Mouse (Mus musculus): ENCODE results near the gene Pard6a. TPM values are rescaled to one million over a fixed set of nuclear protein-coding genes. Genes with fewer than 3 reads are reported as not detected.
A peak's percentile ranks its signal among the peaks of the same experiment; 100 is the strongest.

Pard6a gene
- polyA plus RNA-seq, 1 experiment = 30.7 TPM

GRCm38 (mm10) chr8:105706426-105706825 lies 5.5 kb downstream of the Pard6a start:
- no peak for TF ChIP-seq POLR2A (IDR thresholded peaks at IDR 0.05; ENCODE audit: control insufficient read depth, extremely low read depth, insufficient read depth, low read length, poor library complexity)
- no peak for TF ChIP-seq CTCF (IDR thresholded peaks at IDR 0.05; ENCODE audit: borderline replicate concordance, control insufficient read depth, extremely low read depth, insufficient read depth, low read length, poor library complexity)
- no peak for DNase-seq
- WGBS = 96% methylated on average over 12 of the region's 12 CpGs
- no peak overlapping the region for H3K27ac ChIP-seq (ENCODE audit: control insufficient read depth, insufficient read depth, low read length)
- no peak overlapping the region for H3K4me3 ChIP-seq (ENCODE audit: control insufficient read depth, insufficient read depth, low read length)
- no peaks in the 10 kb centered on the region for H3K27me3 ChIP-seq (ENCODE audit: control insufficient read depth, insufficient read depth, low read length)
- no peaks in the 10 kb centered on the region; the same call in 1 of the 2 replicates for H3K36me3 ChIP-seq (ENCODE audit: control insufficient read depth, insufficient read depth, low read length)
- peaks cover 16% of the 10 kb centered on the region for H3K4me1 ChIP-seq (replicated peaks; ENCODE audit: control insufficient read depth, insufficient read depth, low read length)

DNA sequence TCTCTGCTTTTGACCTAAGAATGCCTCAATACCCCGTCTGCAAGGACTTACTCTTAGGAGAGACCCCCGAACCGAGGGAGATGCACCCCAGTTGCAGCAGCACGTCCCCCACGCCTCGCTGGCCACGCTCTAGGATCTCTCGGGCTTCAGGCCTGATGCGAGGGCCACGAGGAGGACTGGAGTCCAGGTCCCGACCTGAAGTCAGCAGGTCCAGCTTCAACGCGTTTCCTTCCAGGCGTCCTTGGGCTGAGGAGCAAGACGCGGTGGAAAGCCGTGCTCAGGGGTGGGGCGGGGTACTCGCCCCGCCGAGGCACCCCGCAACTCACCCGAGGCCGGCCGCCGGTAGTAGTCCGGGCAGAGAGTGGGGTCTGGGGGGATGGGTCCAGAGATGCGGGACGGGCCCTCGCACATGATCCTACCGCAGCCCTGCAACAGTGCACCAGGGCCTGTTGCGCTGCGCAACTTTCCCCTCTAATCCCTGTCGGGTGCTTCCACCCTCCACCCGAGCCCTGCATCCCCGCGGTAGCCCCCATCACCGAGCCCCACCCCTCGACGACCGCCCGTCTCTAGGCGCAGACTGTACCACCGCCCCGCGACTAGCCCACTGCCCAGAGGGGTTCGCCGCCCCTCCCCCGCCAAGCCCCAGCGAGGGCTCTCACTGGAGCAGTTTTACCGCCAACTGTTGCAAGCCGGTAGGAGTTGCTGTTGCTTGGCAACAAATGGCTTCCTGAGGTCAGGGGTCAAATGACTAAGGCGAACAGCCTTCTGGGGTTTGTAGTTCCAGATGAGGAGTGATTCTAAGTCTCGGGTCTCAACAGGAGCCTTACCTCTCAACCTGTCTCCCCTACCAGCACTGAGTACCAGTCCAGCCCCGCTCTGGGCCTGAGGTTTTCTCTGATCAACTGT lies 6.8 kb downstream of the Pard6a start, which contains the start of the genes 4933405L10Rik and Enkd1:
Gene 4933405L10Rik (plus strand): TSS at position 158 of the 906 bp plus-strand sequence.
Gene Enkd1 (minus strand): TSS at position 713 of the 906 bp plus-strand sequence.
- 1% methylated on average over 55 of the region's 55 CpGs for WGBS
- Histone ChIP-seq H3K4me1 (replicated peaks; ENCODE audit: control insufficient read depth, insufficient read depth, low read length) (peaks cover 9% of the 10 kb centered on the region; the same call in 1 of the 2 replicates), H3K27me3 (ENCODE audit: control insufficient read depth, insufficient read depth, low read length) (no peaks in the 10 kb centered on the region), H3K36me3 (ENCODE audit: control insufficient read depth, insufficient read depth, low read length) (no peaks in the 10 kb centered on the region; the same call in 1 of the 2 replicates), H3K27ac (ENCODE audit: control insufficient read depth, insufficient read depth, low read length) (no peak within 1 kb of the TSS), H3K4me3 (ENCODE audit: control insufficient read depth, insufficient read depth, low read length) (peak within 1 kb of the TSS; percentile 66)
- no peak for TF ChIP-seq CTCF (IDR thresholded peaks at IDR 0.05; ENCODE audit: borderline replicate concordance, control insufficient read depth, extremely low read depth, insufficient read depth, low read length, poor library complexity)
- 0 out of 2 replicates have a peak, but pooled peaks have one; percentile 18 for TF ChIP-seq POLR2A (IDR thresholded peaks at IDR 0.05; ENCODE audit: control insufficient read depth, extremely low read depth, insufficient read depth, low read length, poor library complexity)
- peak; percentile 91 for DNase-seq

DNA sequence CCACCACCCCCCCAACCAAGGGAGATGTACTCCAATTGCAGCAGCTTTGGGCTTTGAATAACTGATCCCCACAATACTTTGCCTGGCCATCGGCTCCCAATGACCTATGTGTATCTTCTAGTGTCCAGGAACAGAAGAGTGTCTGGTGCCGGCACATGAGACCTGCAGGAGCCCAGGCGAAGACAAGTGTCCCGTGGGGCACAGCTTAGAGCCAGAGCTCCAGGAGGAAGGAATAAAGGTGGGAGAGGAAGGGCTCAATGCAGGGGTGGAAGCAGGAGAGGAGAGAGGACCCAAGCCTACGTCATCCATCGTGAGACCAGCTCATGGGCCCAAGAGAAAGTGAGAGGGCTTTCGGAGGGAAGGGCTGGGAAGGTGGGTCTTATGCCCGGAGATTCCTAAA lies 7.7 kb downstream of the Pard6a start:
- no peak for DNase-seq
- Histone ChIP-seq H3K36me3 (ENCODE audit: control insufficient read depth, insufficient read depth, low read length) (no peaks in the 10 kb centered on the region; the same call in 1 of the 2 replicates), H3K27ac (ENCODE audit: control insufficient read depth, insufficient read depth, low read length) (no peak overlapping the region), H3K4me3 (ENCODE audit: control insufficient read depth, insufficient read depth, low read length) (no peak overlapping the region), H3K27me3 (ENCODE audit: control insufficient read depth, insufficient read depth, low read length) (no peaks in the 10 kb centered on the region), H3K4me1 (replicated peaks; ENCODE audit: control insufficient read depth, insufficient read depth, low read length) (peaks cover 9% of the 10 kb centered on the region; the same call in 1 of the 2 replicates)
- TF ChIP-seq CTCF (IDR thresholded peaks at IDR 0.05; ENCODE audit: borderline replicate concordance, control insufficient read depth, extremely low read depth, insufficient read depth, low read length, poor library complexity) = no peak
- TF ChIP-seq POLR2A (IDR thresholded peaks at IDR 0.05; ENCODE audit: control insufficient read depth, extremely low read depth, insufficient read depth, low read length, poor library complexity) = no peak
- WGBS = 98% methylated on average over 8 of the region's 8 CpGs

- Histone ChIP-seq H3K36me3 (ENCODE audit: control insufficient read depth, insufficient read depth, low read length) (no peaks in the 10 kb centered on the region), H3K4me1 (replicated peaks; ENCODE audit: control insufficient read depth, insufficient read depth, low read length) (peaks cover 9% of the 10 kb centered on the region; the same call in 1 of the 2 replicates), H3K27me3 (ENCODE audit: control insufficient read depth, insufficient read depth, low read length) (no peaks in the 10 kb centered on the region), H3K27ac (ENCODE audit: control insufficient read depth, insufficient read depth, low read length) (no peak overlapping the region), H3K4me3 (ENCODE audit: control insufficient read depth, insufficient read depth, low read length) (no peak overlapping the region)
- WGBS = 90% methylated on average over 14 of the region's 14 CpGs
- no peak for TF ChIP-seq POLR2A (IDR thresholded peaks at IDR 0.05; ENCODE audit: control insufficient read depth, extremely low read depth, insufficient read depth, low read length, poor library complexity)
- DNase-seq = no peak
Measured at GRCm38 (mm10) chr8:105709317-105709716, 8.4 kb downstream of the Pard6a start.

- Histone ChIP-seq H3K27me3 (ENCODE audit: control insufficient read depth, insufficient read depth, low read length) (no peaks in the 10 kb centered on the region), H3K4me1 (replicated peaks; ENCODE audit: control insufficient read depth, insufficient read depth, low read length) (peaks cover 5% of the 10 kb centered on the region; the same call in 1 of the 2 replicates), H3K4me3 (ENCODE audit: control insufficient read depth, insufficient read depth, low read length) (no peak overlapping the region), H3K27ac (ENCODE audit: control insufficient read depth, insufficient read depth, low read length) (no peak overlapping the region), H3K36me3 (ENCODE audit: control insufficient read depth, insufficient read depth, low read length) (no peaks in the 10 kb centered on the region)
- no peak for TF ChIP-seq POLR2A (IDR thresholded peaks at IDR 0.05; ENCODE audit: control insufficient read depth, extremely low read depth, insufficient read depth, low read length, poor library complexity)
- no peak for TF ChIP-seq CTCF (IDR thresholded peaks at IDR 0.05; ENCODE audit: borderline replicate concordance, control insufficient read depth, extremely low read depth, insufficient read depth, low read length, poor library complexity)
- 90% methylated on average over 3 of the region's 3 CpGs for WGBS
- DNase-seq = no peak
Measured at GRCm38 (mm10) chr8:105712286-105712685, 11.3 kb downstream of the Pard6a start.

- TF ChIP-seq POLR2A (IDR thresholded peaks at IDR 0.05; ENCODE audit: control insufficient read depth, extremely low read depth, insufficient read depth, low read length, poor library complexity) = no peak
- TF ChIP-seq CTCF (IDR thresholded peaks at IDR 0.05; ENCODE audit: borderline replicate concordance, control insufficient read depth, extremely low read depth, insufficient read depth, low read length, poor library complexity) = peak; percentile 15; the same call in 1 of the 2 replicates
- Histone ChIP-seq H3K4me1 (replicated peaks; ENCODE audit: control insufficient read depth, insufficient read depth, low read length) (no peaks in the 10 kb centered on the region), H3K27me3 (ENCODE audit: control insufficient read depth, insufficient read depth, low read length) (no peaks in the 10 kb centered on the region), H3K4me3 (ENCODE audit: control insufficient read depth, insufficient read depth, low read length) (no peak overlapping the region), H3K36me3 (ENCODE audit: control insufficient read depth, insufficient read depth, low read length) (no peaks in the 10 kb centered on the region), H3K27ac (ENCODE audit: control insufficient read depth, insufficient read depth, low read length) (no peak overlapping the region)
- peak; percentile 90 for DNase-seq
- 6% methylated on average over 3 of the region's 3 CpGs for WGBS
Measured at GRCm38 (mm10) chr8:105714139-105714538, 13.2 kb downstream of the Pard6a start.
